Comparison of ENCODE assay signal across 22 mouse cellular contexts in the genomic region with DNA sequence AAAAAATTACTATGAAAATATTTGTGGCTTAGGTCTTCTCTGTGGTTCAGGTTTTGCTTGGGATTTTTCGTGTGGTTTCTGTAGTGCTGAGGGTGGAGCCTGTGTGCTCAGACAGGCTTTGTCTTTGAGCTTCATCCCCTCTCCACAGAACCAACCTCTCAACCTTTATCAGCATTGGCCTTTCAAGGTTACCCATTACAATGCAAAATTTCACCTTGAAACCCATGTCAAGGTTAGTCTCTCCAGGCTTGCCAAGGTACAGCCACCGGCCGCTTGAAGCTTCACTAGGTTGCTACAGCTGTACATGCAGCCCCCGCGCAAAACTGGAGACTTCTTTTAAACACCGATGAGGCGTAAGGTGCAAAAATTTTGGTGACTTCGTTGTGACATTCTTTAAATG.
DNase-seq lines count a peak whose midpoint lies in the region; ATAC-seq and TF ChIP-seq lines count a peak whose summit lies in the region.
"Had no signal": no experiment of that assay in that cellular context is flagged by ENCODE, and none has a peak within 500 bp of the region (broad histone marks: within the 10 kb centered on the region; RNA-seq: fewer than 3 reads in every experiment).

No protein-coding gene starts in this region.

- no peaks in the 10 kb centered on the region for H3K27me3 ChIP-seq in ES-Bruce4 (ENCODE audit: control insufficient read depth, insufficient read depth, low read length, poor library complexity, severe bottlenecking)
- H3K27me3 ChIP-seq in midbrain, embryonic 11.5 days (ENCODE audit: control insufficient read depth, insufficient read depth, low read length), result no peaks in the 10 kb centered on the region
- H3K27me3 ChIP-seq: CH12.LX; embryonic facial prominence, embryonic 12.5 days; forebrain, embryonic 13.5 days; forebrain, embryonic 15.5 days had no signal

- 86% methylated on average over 8 of the region's 8 CpGs for WGBS in midbrain, embryonic 11.5 days

- H3K9me3 ChIP-seq in ES-Bruce4 (replicated peaks; ENCODE audit: control insufficient read depth, insufficient read depth, low read length, poor library complexity, severe bottlenecking) (no peaks in the 10 kb centered on the region), ES-E14 (ENCODE audit: control insufficient read depth, insufficient read depth, low read depth, low read length) (no peaks in the 10 kb centered on the region)
- H3K9me3 ChIP-seq in midbrain, embryonic 11.5 days (ENCODE audit: control insufficient read depth, low read length), result no peaks in the 10 kb centered on the region
- H3K9me3 ChIP-seq: embryonic facial prominence, embryonic 10.5 days; embryonic facial prominence, embryonic 12.5 days; forebrain, embryonic 13.5 days; forebrain, embryonic 15.5 days had no signal

- TF ChIP-seq POLR2A in ES-Bruce4 (IDR thresholded peaks at IDR 0.05; ENCODE audit: insufficient read depth, low read length), result no peak

- H3K9ac ChIP-seq in ES-Bruce4 (ENCODE audit: low read depth, poor library complexity, severe bottlenecking) (no peak overlapping the region), ES-E14 (ENCODE audit: insufficient read depth, low read depth, low read length, poor library complexity, severe bottlenecking) (no peak overlapping the region)
- H3K9ac ChIP-seq in midbrain, embryonic 11.5 days (ENCODE audit: low read length), result no peak overlapping the region
- H3K9ac ChIP-seq: embryonic facial prominence, embryonic 12.5 days; forebrain, embryonic 13.5 days; forebrain, embryonic 15.5 days; forebrain, postnatal 0 days had no signal

- H3K4me3 ChIP-seq in ES-Bruce4 (ENCODE audit: low read depth, low read length) (no peak overlapping the region), ES-E14 (ENCODE audit: insufficient read depth in 1 of 2, low read depth in 1 of 2, low read length in 2 of 2, poor library complexity in 1 of 2, severe bottlenecking in 1 of 2) (no peak overlapping the region)
- H3K4me3 ChIP-seq in midbrain, embryonic 11.5 days (ENCODE audit: low read depth, low read length), result no peak overlapping the region
- H3K4me3 ChIP-seq: embryonic facial prominence, embryonic 10.5 days; embryonic facial prominence, embryonic 12.5 days; forebrain, embryonic 13.5 days; forebrain, embryonic 15.5 days had no signal

- TF ChIP-seq CTCF in ES-Bruce4 (IDR thresholded peaks at IDR 0.05; ENCODE audit: low read depth, low read length), result no peak

- intact Hi-C loops in gastrocnemius, postnatal 14 days (cut with DNase I; ENCODE audit: low total_unique reads), result no loop called here

- ATAC-seq in midbrain, embryonic 11.5 days (ENCODE audit: low FRiP score), result no peak
- ATAC-seq: CD4-positive, CD25-positive, alpha-beta regulatory T cell, adult 4 months; forebrain, embryonic 13.5 days; forebrain, embryonic 15.5 days; forebrain, postnatal 0 days had no signal

- 0 out of 2 replicates have a peak, but pooled peaks have one; percentile 32 for TF ChIP-seq EP300 in ES-Bruce4 (IDR thresholded peaks at IDR 0.05; ENCODE audit: insufficient read depth, low read depth, low read length)

- DNase-seq in ES-E14 (ENCODE audit: low read depth, low spot score) (peak; percentile 46), WW6 (ENCODE audit: low read depth, low spot score) (peak; percentile 4)
- DNase-seq in midbrain, embryonic 11.5 days (ENCODE audit: low spot score, missing footprints), result no peak
- DNase-seq in gastrocnemius, postnatal 14 days, result no peak
- DNase-seq in adrenal gland, adult 8-10 months, result no peak
- DNase-seq: adrenal gland, adult 2 months; adrenal gland, postnatal 14 days; adrenal gland, postnatal 36 days; B cell, adult 2 months; cerebellum, adult 11-12 months; cerebellum, adult 2 months; cerebellum, adult 9-10 months; cerebellum, postnatal 10 days; cerebellum, postnatal 25 days; forebrain, postnatal 0 days had no signal

- no peaks in the 10 kb centered on the region for H3K4me1 ChIP-seq in ES-Bruce4 (ENCODE audit: control insufficient read depth, insufficient read depth, low read length)
- H3K4me1 ChIP-seq in ES-E14 (ENCODE audit: control insufficient read depth in 2 of 2, insufficient read depth in 2 of 2, low read length in 2 of 2, poor library complexity in 1 of 2), result peaks cover 0 to 5% of the 10 kb centered on the region in 2 experiments; a peak in 2 of 4 replicates
- no peaks in the 10 kb centered on the region for H3K4me1 ChIP-seq in midbrain, embryonic 11.5 days (ENCODE audit: control insufficient read depth, insufficient read depth, low read length)
- H3K4me1 ChIP-seq: embryonic facial prominence, embryonic 10.5 days; embryonic facial prominence, embryonic 12.5 days; forebrain, embryonic 13.5 days; forebrain, embryonic 15.5 days had no signal

- no peaks in the 10 kb centered on the region for H3K36me3 ChIP-seq in ES-Bruce4 (ENCODE audit: control insufficient read depth, insufficient read depth, low read length, poor library complexity, severe bottlenecking)
- H3K36me3 ChIP-seq in ES-E14 (ENCODE audit: control insufficient read depth, insufficient read depth, low read length, poor library complexity, severe bottlenecking), result no peaks in the 10 kb centered on the region
- H3K36me3 ChIP-seq in midbrain, embryonic 11.5 days (ENCODE audit: control insufficient read depth, insufficient read depth, low read length), result no peaks in the 10 kb centered on the region
- H3K36me3 ChIP-seq: embryonic facial prominence, embryonic 10.5 days; embryonic facial prominence, embryonic 12.5 days; forebrain, embryonic 15.5 days had no signal

- H3K27ac ChIP-seq in ES-Bruce4 (ENCODE audit: insufficient read depth, low read length) (no peak overlapping the region), ES-E14 (ENCODE audit: insufficient read depth, low read depth, low read length, poor library complexity, severe bottlenecking) (no peak overlapping the region)
- H3K27ac ChIP-seq in midbrain, embryonic 11.5 days (ENCODE audit: low read depth, low read length), result no peak overlapping the region
- H3K27ac ChIP-seq: embryonic facial prominence, embryonic 10.5 days; embryonic facial prominence, embryonic 12.5 days; forebrain, embryonic 13.5 days; forebrain, embryonic 15.5 days had no signal

- in situ Hi-C loops in ES-E14 (cut with MboI; ENCODE audit: low sequenced_read_pairs in 2 of 2, unreplicated experiment in 2 of 2), result no loop called here

- no peak overlapping the region for H3K4me2 ChIP-seq in midbrain, embryonic 11.5 days
- H3K4me2 ChIP-seq: embryonic facial prominence, embryonic 12.5 days; forebrain, embryonic 13.5 days; forebrain, embryonic 15.5 days had no signal

TF ChIP-seq in ES-E14, 5 proteins besides CTCF, POLR2A, EP300 and RAD21:
- no peak for TF ChIP-seq MAFK (IDR thresholded peaks at IDR 0.05; ENCODE audit: insufficient read depth, low read depth, low read length)
- TF ChIP-seq CHD2 (IDR thresholded peaks at IDR 0.05; ENCODE audit: low read depth, low read length), result no peak
- TF ChIP-seq HCFC1 (IDR thresholded peaks at IDR 0.05; ENCODE audit: borderline replicate concordance, insufficient read depth, low read length), result no peak
- TF ChIP-seq ZNF384 (IDR thresholded peaks at IDR 0.05; ENCODE audit: low read depth, low read length), result no peak
- no peak for TF ChIP-seq ZC3H11A (IDR thresholded peaks at IDR 0.05; ENCODE audit: borderline replicate concordance, low read depth, low read length)
TF ChIP-seq in ES-E14: peak in this region for 0.

Comparison
In these comparisons a context has a peak if more than half of its experiments do, and no peak if none do; other contexts are left out.
1. DNase-seq: peak in ES-E14 (single experiment) and WW6 (single experiment); none in midbrain, embryonic 11.5 days (single experiment), gastrocnemius, postnatal 14 days (single experiment) and adrenal gland, adult 8-10 months (single experiment).